Mouse (Mus musculus): ENCODE data around the gene Sly. TPM values are rescaled to one million over a fixed set of nuclear protein-coding genes. Genes with fewer than 3 reads are reported as not detected.

The Sly gene
- not detected for polyA plus RNA-seq (2017; shearing (Covaris generic))

GRCm38 (mm10) chrY:57186888-57187287, at the start of gene Sly:
Gene Sly, plus strand, starts transcription at chrY:57187188.

